Mouse (Mus musculus) MEL (cell line): ENCODE measurements around the gene Fgf8. TPM values are rescaled to one million over a fixed set of nuclear protein-coding genes. Genes with fewer than 3 reads are reported as not detected.

Experiments used
- DNase-seq: peaks from one replicate; pipeline ENCODE4 v3.0.0; 2011; ENCODE audit warnings: low read depth, low spot score
- H3K27ac ChIP-seq: 2 replicates; pipeline ENCODE4 v1.5.1; 2012; ENCODE audit warnings: low read depth, mild to moderate bottlenecking, control low read depth, low read length, moderate library complexity; ENCODE audit not compliant: control insufficient read depth
- H3K27me3 ChIP-seq, 2 experiments: fragments of 150-350 bp in 1 of 2; sonication (generic) in 1 of 2; 2 replicates each; pipeline ENCODE4 v1.6.1; 2012; ENCODE audit warnings: low read length in 2 of 2, mild to moderate bottlenecking in 2 of 2, improper control_type of control experiment in 1 of 2, moderate library complexity in 1 of 2; ENCODE audit not compliant: insufficient read depth in 2 of 2, control insufficient read depth in 1 of 2
- H3K36me3 ChIP-seq, 2 experiments: 2 replicates each; pipeline ENCODE4 v1.6.1; 2012 to 2014; ENCODE audit warnings: low read length in 2 of 2, improper control_type of control experiment in 1 of 2, inconsistent platforms in 1 of 2, mild to moderate bottlenecking in 1 of 2; ENCODE audit not compliant: insufficient read depth in 2 of 2, control insufficient read depth in 1 of 2
- H3K4me1 ChIP-seq, 2 experiments: fragments of 150-350 bp in 1 of 2; sonication (generic) in 1 of 2; 2 replicates each; pipeline ENCODE4 v1.6.1; 2012; ENCODE audit warnings: low read length in 2 of 2, improper control_type of control experiment in 1 of 2, mild to moderate bottlenecking in 1 of 2; ENCODE audit not compliant: insufficient read depth in 2 of 2, control insufficient read depth in 1 of 2
- H3K4me3 ChIP-seq, 2 experiments: fragments of 150-350 bp in 1 of 2; sonication (generic) in 1 of 2; 2 replicates each; pipeline ENCODE4 v1.5.1; 2012; ENCODE audit warnings: low read depth in 2 of 2, low read length in 2 of 2, mild to moderate bottlenecking in 2 of 2, moderate library complexity in 2 of 2, control low read depth in 1 of 2, improper control_type of control experiment in 1 of 2; ENCODE audit not compliant: control insufficient read depth in 1 of 2, insufficient read depth in 1 of 2
- H3K79me2 ChIP-seq: 2 replicates; pipeline ENCODE4 v1.6.1; 2012; ENCODE audit warnings: mild to moderate bottlenecking, low read length, moderate library complexity; ENCODE audit not compliant: control insufficient read depth, poor library complexity, insufficient read depth
- H3K9ac ChIP-seq: 2 replicates; pipeline ENCODE4 v1.6.1; 2012; ENCODE audit warnings: low read depth, mild to moderate bottlenecking, control low read depth, low read length, moderate library complexity; ENCODE audit not compliant: control insufficient read depth, poor library complexity, severe bottlenecking
- H3K9me3 ChIP-seq: fragments of 150-350 bp; sonication (generic); replicated peaks from 2 replicates; pipeline ENCODE4 v1.6.1; 2012; ENCODE audit warnings: mild to moderate bottlenecking, low read length, improper control_type of control experiment, moderate library complexity; ENCODE audit not compliant: insufficient read depth
- CTCF ChIP-seq, 3 experiments: IDR thresholded peaks in 2 of 3; conservative IDR thresholded peaks in 1 of 3; 2 replicates each; pipeline ENCODE4 v1.5.1; 2011 to 2012; ENCODE audit warnings: low read length in 3 of 3, low read depth in 2 of 3, mild to moderate bottlenecking in 2 of 3, improper control_type of control experiment in 1 of 3, inconsistent platforms in 1 of 3, mixed read lengths in 1 of 3, moderate library complexity in 1 of 3; ENCODE audit not compliant: control insufficient read depth in 1 of 3, insufficient read depth in 1 of 3, poor library complexity in 1 of 3, severe bottlenecking in 1 of 3
- E2F4 ChIP-seq: IDR thresholded peaks from 2 replicates; pipeline ENCODE4 v1.6.1; 2011; ENCODE audit warnings: low read depth, low read length, improper control_type of control experiment, borderline replicate concordance
- ELF1 ChIP-seq: IDR thresholded peaks from 2 replicates; pipeline ENCODE4 v1.6.1; 2014; ENCODE audit warnings: low read depth, mild to moderate bottlenecking, inconsistent platforms, low read length, improper control_type of control experiment, moderate library complexity
- EP300 ChIP-seq, 2 experiments: IDR thresholded peaks; 2 replicates each; pipeline ENCODE4 v1.6.1; 2011; ENCODE audit warnings: improper control_type of control experiment in 2 of 2, low read length in 2 of 2, low read depth in 1 of 2, mild to moderate bottlenecking in 1 of 2
- ETS1 ChIP-seq: IDR thresholded peaks from 2 replicates; pipeline ENCODE4 v1.6.1; 2012; ENCODE audit warnings: low read depth, mild to moderate bottlenecking, inconsistent platforms, low read length, improper control_type of control experiment, moderate library complexity
- GABPA ChIP-seq: IDR thresholded peaks from 2 replicates; pipeline ENCODE4 v1.6.1; 2012; ENCODE audit warnings: low read depth, mild to moderate bottlenecking, inconsistent platforms, low read length, improper control_type of control experiment, moderate library complexity
- KAT2A ChIP-seq: conservative IDR thresholded peaks from 2 replicates; pipeline ENCODE4 v1.6.1; 2012; ENCODE audit warnings: low read depth, low read length, improper control_type of control experiment, inconsistent platforms
- MAX ChIP-seq: IDR thresholded peaks from 2 replicates; pipeline ENCODE4 v1.6.1; 2011; ENCODE audit warnings: low read length, improper control_type of control experiment
- MAZ ChIP-seq: IDR thresholded peaks from 2 replicates; pipeline ENCODE4 v1.6.1; 2012; ENCODE audit warnings: low read depth, mild to moderate bottlenecking, inconsistent platforms, low read length, improper control_type of control experiment
- RAD21 ChIP-seq: IDR thresholded peaks from 2 replicates; pipeline ENCODE4 v1.6.1; 2011; ENCODE audit warnings: mild to moderate bottlenecking, low read depth, low read length, improper control_type of control experiment
- SMC3 ChIP-seq: IDR thresholded peaks from 2 replicates; pipeline ENCODE4 v1.6.1; 2011; ENCODE audit warnings: low read depth, low read length, improper control_type of control experiment
- TAL1 ChIP-seq: IDR thresholded peaks from 2 replicates; pipeline ENCODE4 v1.6.1; 2012; ENCODE audit warnings: mild to moderate bottlenecking, inconsistent platforms, low read length, moderate library complexity, mixed read lengths
- TCF12 ChIP-seq: IDR thresholded peaks from 2 replicates; pipeline ENCODE4 v1.6.1; 2014; ENCODE audit warnings: low read depth, mild to moderate bottlenecking, inconsistent platforms, low read length, improper control_type of control experiment, moderate library complexity
- UBTF ChIP-seq: IDR thresholded peaks from 2 replicates; pipeline ENCODE4 v1.6.1; 2012; ENCODE audit warnings: low read depth, mild to moderate bottlenecking, inconsistent platforms, low read length, improper control_type of control experiment, moderate library complexity, borderline replicate concordance; ENCODE audit not compliant: insufficient read depth
- ZKSCAN1 ChIP-seq: IDR thresholded peaks from 2 replicates; pipeline ENCODE4 v1.6.1; 2012; ENCODE audit warnings: low read depth, mild to moderate bottlenecking, inconsistent platforms, low read length, improper control_type of control experiment, moderate library complexity
- polyA plus RNA-seq, 2 experiments: library from polyadenylated mRNA; stranded (reverse) in 1 of 2; unstranded in 1 of 2; fragments of >175 nt in 1 of 2; fragments of >200 nt in 1 of 2; gene quantifications; 2 replicates each; pipeline versions ENCODE4 v1.2.1 to v1.2.4; 2012; ENCODE audit warnings: low replicate concordance in 2 of 2, low read depth in 1 of 2; ENCODE audit not compliant: insufficient read length in 2 of 2, insufficient read depth in 1 of 2, missing spikeins in 1 of 2
- total RNA-seq: library from RNA; depleted of rRNA; stranded (reverse); fragments of 300-350 nt; gene quantifications from 2 replicates; pipeline ENCODE4 v1.2.3, GENCODE M21; 2012

Fgf8 gene
- total and polyA plus RNA-seq, 3 experiments: not detected

DNA sequence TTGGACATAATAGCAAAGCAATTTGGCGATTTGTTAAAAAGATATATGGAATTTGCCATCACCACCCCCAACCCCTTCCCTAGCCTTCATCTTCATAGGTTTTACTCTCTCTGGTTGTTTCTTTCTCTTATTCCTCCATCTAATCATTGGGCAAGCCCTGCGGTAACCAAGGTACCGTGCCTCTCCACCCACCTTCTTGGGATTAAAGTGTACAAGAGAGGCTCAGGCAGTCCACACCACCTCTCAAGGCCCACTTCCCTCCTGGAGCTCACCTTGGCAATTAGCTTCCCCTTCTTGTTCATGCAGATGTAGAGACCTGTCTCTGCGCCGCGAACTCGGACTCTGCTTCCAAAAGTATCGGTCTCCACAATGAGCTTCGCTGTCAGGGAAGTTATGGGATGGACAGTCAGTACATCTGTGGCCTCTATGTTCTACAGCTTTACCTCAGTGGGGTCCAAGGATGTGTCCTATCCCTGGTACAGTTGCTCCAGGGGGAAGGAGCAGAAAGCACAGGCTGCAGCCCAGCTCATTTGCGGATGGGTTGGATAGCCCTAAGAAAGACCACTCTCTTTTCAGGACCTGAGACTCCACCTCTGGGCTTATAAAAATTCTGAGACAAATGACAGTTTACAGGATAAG lies 4.8 kb downstream of the Fgf8 start:
- H3K79me2 ChIP-seq: no peaks in the 10 kb centered on the region
- no peak overlapping the region for H3K9ac ChIP-seq
- no peaks in the 10 kb centered on the region for H3K9me3 ChIP-seq
- TF ChIP-seq KAT2A: no peak
- TF ChIP-seq ZKSCAN1: no peak
- no peak for TF ChIP-seq ETS1
- no peak for TF ChIP-seq GABPA
- H3K27me3 ChIP-seq: peaks cover 6 to 10% of the 10 kb centered on the region in 2 experiments
- no peak overlapping the region for H3K27ac ChIP-seq
- no peaks in the 10 kb centered on the region for H3K36me3 ChIP-seq
- no peak for DNase-seq
- 0 out of 4 replicates have a peak, but pooled peaks cover 0 to 6% of the 10 kb centered on the region in 2 experiments for H3K4me1 ChIP-seq
- no peak overlapping the region for H3K4me3 ChIP-seq

DNA sequence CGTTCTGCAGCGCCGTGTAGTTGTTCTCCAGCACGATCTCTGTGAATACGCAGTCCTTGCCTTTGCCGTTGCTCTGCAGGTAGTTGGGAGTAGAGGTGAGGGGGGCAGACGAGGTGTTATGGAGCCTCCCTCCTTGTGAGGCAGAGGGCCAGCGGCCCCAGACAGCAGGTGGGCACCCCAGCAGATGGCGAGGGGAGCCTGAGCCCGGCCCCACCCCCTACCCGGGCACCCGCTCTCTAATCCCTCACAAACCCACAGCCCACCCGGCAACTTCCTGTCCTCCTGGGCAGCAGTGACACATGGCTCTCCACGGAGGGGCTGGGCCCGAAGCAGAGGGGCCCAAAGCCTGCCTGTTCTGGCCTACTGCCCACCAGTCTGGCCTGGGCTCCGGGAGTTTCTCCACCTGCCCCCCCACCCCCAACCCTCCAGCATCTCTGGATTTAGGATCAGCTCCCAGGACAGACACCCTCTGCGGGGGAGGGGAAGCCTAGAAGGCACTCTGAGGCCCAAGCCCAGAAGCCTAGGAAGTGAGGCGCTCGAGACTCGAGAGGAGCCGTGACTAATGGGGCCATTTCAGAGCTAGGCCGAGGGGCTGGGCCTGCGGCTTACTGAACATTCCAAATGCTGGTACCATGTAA lies 5.4 kb downstream of the Fgf8 start:
- no peak for DNase-seq
- H3K9ac ChIP-seq: peak overlapping the region; percentile 10; the same call in 1 of the 2 replicates
- no peak for TF ChIP-seq RAD21
- TF ChIP-seq MAX: no peak
- no peak for TF ChIP-seq MAZ
- TF ChIP-seq UBTF: no peak
- no peak for TF ChIP-seq CTCF (IDR thresholded peaks at IDR 0.05 in 2 of 3, conservative IDR thresholded peaks at IDR 0.05 in 1 of 3; ENCODE audit: control insufficient read depth in 1 of 3, insufficient read depth in 1 of 3, low read depth in 2 of 3, low read length in 3 of 3, poor library complexity in 1 of 3, severe bottlenecking in 1 of 3)
- TF ChIP-seq TAL1: no peak
- no peak for TF ChIP-seq TCF12
- no peak for TF ChIP-seq EP300 (IDR thresholded peaks at IDR 0.05; ENCODE audit: low read depth in 1 of 2, low read length in 2 of 2)
- TF ChIP-seq E2F4: no peak
- no peak for TF ChIP-seq KAT2A
- no peak for TF ChIP-seq ETS1
- TF ChIP-seq SMC3: no peak
- no peak for TF ChIP-seq ELF1
- TF ChIP-seq, all 39 proteins: peak for 0
- H3K9me3 ChIP-seq: no peaks in the 10 kb centered on the region
- peaks cover 6 to 10% of the 10 kb centered on the region in 2 experiments for H3K27me3 ChIP-seq
- H3K36me3 ChIP-seq: no peaks in the 10 kb centered on the region
- H3K27ac ChIP-seq: no peak overlapping the region
- peak overlapping the region in 1 of 2 experiments; percentile 13; a peak in 2 of 4 replicates for H3K4me3 ChIP-seq
- H3K4me1 ChIP-seq: 0 out of 4 replicates have a peak, but pooled peaks cover 0 to 6% of the 10 kb centered on the region in 2 experiments
- no peaks in the 10 kb centered on the region for H3K79me2 ChIP-seq
